ENCODE assay signal across 27 mouse cellular contexts in genomic region chr12:112451826-112452225, GRCm38 (mm10). TPM values are rescaled to one million over a fixed set of nuclear protein-coding genes. Genes with fewer than 3 reads are reported as not detected.
"Had no signal": no experiment of that assay in that cellular context is flagged by ENCODE, and none has a peak within 500 bp of the region (broad histone marks: within the 10 kb centered on the region; RNA-seq: fewer than 3 reads in every experiment).

No protein-coding gene starts in this region.

- H3K9ac ChIP-seq: heart, embryonic 12.5 days; hindbrain, embryonic 12.5 days; hindbrain, embryonic 15.5 days; kidney, embryonic 15.5 days; limb, embryonic 13.5 days; limb, embryonic 15.5 days had no signal

- ATAC-seq: intestine, embryonic 16.5 days had no signal

- H3K36me3 ChIP-seq: heart, embryonic 10.5 days; heart, embryonic 12.5 days; hindbrain, embryonic 12.5 days; hindbrain, embryonic 15.5 days; kidney, embryonic 15.5 days; limb, embryonic 13.5 days; limb, embryonic 15.5 days had no signal

- H3K9me3 ChIP-seq: hindbrain, embryonic 15.5 days; limb, embryonic 15.5 days had no signal

- H3K4me2 ChIP-seq: heart, embryonic 12.5 days; hindbrain, embryonic 12.5 days; hindbrain, embryonic 15.5 days; kidney, embryonic 15.5 days; limb, embryonic 13.5 days; limb, embryonic 15.5 days had no signal

- DNase-seq: gastrocnemius, adult 2 months; gastrocnemius, postnatal 10 days; gastrocnemius, postnatal 25 days; heart, adult 18-20 months; heart, postnatal 10 days; heart, postnatal 36 days; kidney, adult 11 months; kidney, adult 2 months; kidney, adult 9 months; kidney, postnatal 14 days; kidney, postnatal 36 days; layer of hippocampus, adult 9-11 months; layer of hippocampus, postnatal 36 days; left cerebral cortex, postnatal 4 days had no signal

- H3K4me3 ChIP-seq: gastrocnemius, adult 2 months; heart, embryonic 10.5 days; heart, embryonic 12.5 days; hindbrain, embryonic 12.5 days; hindbrain, embryonic 15.5 days; kidney, embryonic 15.5 days; limb, embryonic 13.5 days; limb, embryonic 15.5 days had no signal

- H3K4me1 ChIP-seq: heart, embryonic 10.5 days; heart, embryonic 12.5 days had no signal

- H3K27ac ChIP-seq: gastrocnemius, adult 2 months; heart, embryonic 10.5 days; hindbrain, embryonic 12.5 days; hindbrain, embryonic 15.5 days; hindbrain, postnatal 0 days; kidney, embryonic 15.5 days; kidney, postnatal 0 days; limb, embryonic 13.5 days; limb, embryonic 15.5 days had no signal

- H3K27me3 ChIP-seq: heart, embryonic 12.5 days; hindbrain, embryonic 15.5 days; kidney, embryonic 15.5 days; limb, embryonic 13.5 days; limb, embryonic 15.5 days had no signal

RNA-seq across cellular contexts. Expression of gene A530016L24Rik, which starts 37.4 kb away (rescaled TPM):
- total RNA-seq: granulocyte monocyte progenitor cell, adult 5-6 weeks; hematopoietic stem cell, adult 5-6 weeks; hindbrain, postnatal 0 days had no signal
- polyA plus RNA-seq: limb, embryonic 11.5 days had no signal
